Mouse (Mus musculus): Measurements from ENCODE around the gene Krt16.

DNA sequence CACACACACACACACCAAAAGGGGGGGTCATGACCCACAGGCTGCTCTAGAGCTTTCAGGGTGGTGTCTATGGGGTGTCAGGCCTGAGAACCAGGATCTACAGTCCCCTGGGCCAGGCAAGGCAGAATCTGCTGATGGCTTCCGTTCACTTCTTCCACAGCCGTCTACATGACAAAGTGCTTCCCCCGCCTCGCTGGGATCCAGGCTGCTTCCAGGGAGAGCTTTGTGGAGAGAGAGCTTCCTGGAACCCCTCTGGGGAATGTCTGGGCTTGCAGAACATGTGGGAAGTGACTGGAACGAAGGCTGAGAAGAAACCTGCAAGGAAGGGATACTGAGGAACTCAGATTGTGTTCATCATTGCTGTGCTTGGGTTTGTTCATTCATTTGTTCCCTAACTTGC, 30.1 kb upstream of the Krt16 start:
- TF ChIP-seq CTCF (IDR thresholded peaks at IDR 0.05; ENCODE audit: low read depth) = no peak
- TF ChIP-seq EP300 (IDR thresholded peaks at IDR 0.05; ENCODE audit: low read depth) = no peak
